ENCODE assay signal across 8 mouse cellular contexts in genomic region chr1:119054468-119054867, GRCm38 (mm10). TPM values are rescaled to one million over a fixed set of nuclear protein-coding genes. Genes with fewer than 3 reads are reported as not detected.
DNase-seq lines count a peak whose midpoint lies in the region; ATAC-seq and TF ChIP-seq lines count a peak whose summit lies in the region.

No protein-coding gene starts in this region.

- H3K4me2 ChIP-seq in heart, postnatal 0 days (ENCODE audit: low read depth, low read length), result peak overlapping the region; percentile 84
- H3K4me2 ChIP-seq in embryonic facial prominence, embryonic 15.5 days (replicated peaks), result peak overlapping the region; percentile 86
- peak overlapping the region; percentile 89 for H3K4me2 ChIP-seq in limb, embryonic 11.5 days (ENCODE audit: low read depth, severe bottlenecking)
- H3K4me2 ChIP-seq in neural tube, embryonic 13.5 days, result peak overlapping the region; percentile 96

- peaks cover 49% of the 10 kb centered on the region for H3K27me3 ChIP-seq in heart, postnatal 0 days (ENCODE audit: control insufficient read depth, insufficient read depth, low read length)
- no peaks in the 10 kb centered on the region for H3K27me3 ChIP-seq in embryonic facial prominence, embryonic 15.5 days
- H3K27me3 ChIP-seq in limb, embryonic 11.5 days (ENCODE audit: control insufficient read depth, insufficient read depth, low read length), result no peaks in the 10 kb centered on the region
- peaks cover 47% of the 10 kb centered on the region for H3K27me3 ChIP-seq in neural tube, embryonic 13.5 days

- no peak for TF ChIP-seq EP300 in heart, postnatal 0 days (IDR thresholded peaks at IDR 0.05; ENCODE audit: low read depth)

- no peaks in the 10 kb centered on the region for H3K9me3 ChIP-seq in heart, postnatal 0 days (replicated peaks; ENCODE audit: control insufficient read depth, low read length)
- H3K9me3 ChIP-seq in embryonic facial prominence, embryonic 15.5 days (replicated peaks), result no peaks in the 10 kb centered on the region
- H3K9me3 ChIP-seq in limb, embryonic 11.5 days (ENCODE audit: control insufficient read depth, low read length), result no peaks in the 10 kb centered on the region
- H3K9me3 ChIP-seq in neural tube, embryonic 13.5 days, result no peaks in the 10 kb centered on the region

- TF ChIP-seq CTCF in heart, postnatal 0 days (IDR thresholded peaks at IDR 0.05; ENCODE audit: low read depth), result no peak

- no peak for DNase-seq in heart, postnatal 0 days (ENCODE audit: low spot score)
- no peak for DNase-seq in heart, adult 9 months (ENCODE audit: low spot score in 2 of 2)
- peak; percentile 53 for DNase-seq in limb, embryonic 11.5 days (ENCODE audit: low spot score)
- no peak for DNase-seq in urinary bladder, adult 2 months (ENCODE audit: low spot score)
- no peak for DNase-seq in frontal cortex, postnatal 25 days (ENCODE audit: low spot score in 2 of 2)
- no peak for DNase-seq in ovary, postnatal 36 days (ENCODE audit: low spot score)

- H3K27ac ChIP-seq in heart, postnatal 0 days (ENCODE audit: low read depth), result no peak overlapping the region
- peak overlapping the region; percentile 96 for H3K27ac ChIP-seq in embryonic facial prominence, embryonic 15.5 days (replicated peaks)
- peak overlapping the region; percentile 98 for H3K27ac ChIP-seq in limb, embryonic 11.5 days (replicated peaks; ENCODE audit: low read depth, low read length)
- H3K27ac ChIP-seq in neural tube, embryonic 13.5 days (replicated peaks), result no peak overlapping the region

- peak overlapping the region; percentile 53 for H3K4me3 ChIP-seq in heart, postnatal 0 days (ENCODE audit: low read depth, low read length)
- H3K4me3 ChIP-seq in embryonic facial prominence, embryonic 15.5 days (replicated peaks), result peak overlapping the region; percentile 64
- peak overlapping the region; percentile 82 for H3K4me3 ChIP-seq in limb, embryonic 11.5 days (ENCODE audit: low read depth, low read length)
- H3K4me3 ChIP-seq in neural tube, embryonic 13.5 days, result peak overlapping the region; percentile 54

- 42% methylated on average over 6 of the region's 6 CpGs for WGBS in heart, postnatal 0 days
- WGBS in embryonic facial prominence, embryonic 15.5 days, result 16% methylated on average over 6 of the region's 6 CpGs
- WGBS in limb, embryonic 11.5 days, result 16% methylated on average over 6 of the region's 6 CpGs
- WGBS in neural tube, embryonic 13.5 days, result 14% methylated on average over 6 of the region's 6 CpGs

- no peak for ATAC-seq in heart, postnatal 0 days (ENCODE audit: insufficient read depth, low read depth)
- no peak for ATAC-seq in embryonic facial prominence, embryonic 15.5 days (ENCODE audit: insufficient number of reproducible peaks, low FRiP score, low TSS enrichment, low read depth)
- ATAC-seq in limb, embryonic 11.5 days (ENCODE audit: insufficient number of reproducible peaks, low FRiP score, low TSS enrichment, low read depth), result no peak
- no peak for ATAC-seq in neural tube, embryonic 13.5 days (ENCODE audit: low read depth)

- no peaks in the 10 kb centered on the region for H3K36me3 ChIP-seq in heart, postnatal 0 days (replicated peaks; ENCODE audit: control insufficient read depth, insufficient read depth, low read length)
- no peaks in the 10 kb centered on the region for H3K36me3 ChIP-seq in embryonic facial prominence, embryonic 15.5 days
- no peaks in the 10 kb centered on the region for H3K36me3 ChIP-seq in limb, embryonic 11.5 days (ENCODE audit: control insufficient read depth, insufficient read depth, low read length)
- no peaks in the 10 kb centered on the region for H3K36me3 ChIP-seq in neural tube, embryonic 13.5 days

- peaks cover 8% of the 10 kb centered on the region; the same call in 1 of the 2 replicates for H3K4me1 ChIP-seq in heart, postnatal 0 days (ENCODE audit: control insufficient read depth, insufficient read depth)
- peaks cover 49% of the 10 kb centered on the region for H3K4me1 ChIP-seq in embryonic facial prominence, embryonic 15.5 days
- peaks cover 23% of the 10 kb centered on the region for H3K4me1 ChIP-seq in limb, embryonic 11.5 days (ENCODE audit: control insufficient read depth, insufficient read depth, low read length)
- H3K4me1 ChIP-seq in neural tube, embryonic 13.5 days (replicated peaks), result peaks cover 53% of the 10 kb centered on the region

- no peak overlapping the region for H3K9ac ChIP-seq in heart, postnatal 0 days (replicated peaks; ENCODE audit: low read depth, low read length)
- no peak overlapping the region for H3K9ac ChIP-seq in embryonic facial prominence, embryonic 15.5 days
- peak overlapping the region; percentile 57 for H3K9ac ChIP-seq in limb, embryonic 11.5 days (ENCODE audit: low read length)
- 0 out of 2 replicates have a peak overlapping the region, but pooled peaks have one; percentile 67 for H3K9ac ChIP-seq in neural tube, embryonic 13.5 days

RNA-seq across cellular contexts. Expression of gene Gli2, which starts 1.0 kb away (rescaled TPM):
- total RNA-seq in heart, postnatal 0 days (2014; rRNA removed; ENCODE audit: low replicate concordance), result 5.2 and 14.7 TPM in 2 replicates
- polyA plus RNA-seq in heart, postnatal 0 days (2015; fragmentation: Nextera tagmentation; extraction: Ambion mirVana), result 0.60 and 0.93 TPM in 2 replicates
- polyA plus RNA-seq in embryonic facial prominence, embryonic 15.5 days (2015; fragmentation: Nextera tagmentation; extraction: Ambion mirVana), result 18.8 and 20.7 TPM in 2 replicates
- 17.7 and 17.8 TPM in 2 replicates for polyA plus RNA-seq in limb, embryonic 11.5 days (2014; fragmentation: Nextera tagmentation; extraction: Ambion mirVana)
- 1.9 and 3.8 TPM in 2 replicates for polyA plus RNA-seq in neural tube, embryonic 13.5 days (2015; fragmentation: Nextera tagmentation; extraction: Ambion mirVana)
- 4.6 and 10.9 TPM in 2 replicates for polyA plus RNA-seq in urinary bladder, adult 2 months (2012; rRNA removed)

Comparison
In these comparisons a context has a peak if more than half of its experiments do, and no peak if none do; other contexts are left out.
1. H3K27ac ChIP-seq: peak in embryonic facial prominence, embryonic 15.5 days (single experiment) and limb, embryonic 11.5 days (single experiment); none in heart, postnatal 0 days (single experiment) and neural tube, embryonic 13.5 days (single experiment).
2. H3K9ac ChIP-seq: peak in limb, embryonic 11.5 days (single experiment) and neural tube, embryonic 13.5 days (single experiment); none in heart, postnatal 0 days (single experiment) and embryonic facial prominence, embryonic 15.5 days (single experiment).
3. Peak in every context shown above with its lines, with median percentiles within 50 percentile points of each other: H3K4me2 ChIP-seq and H3K4me3 ChIP-seq.